ENCODE assay signal across 8 mouse cellular contexts in genomic region chr7:105736264-105736901, GRCm38 (mm10). TPM values are rescaled to one million over a fixed set of nuclear protein-coding genes. Genes with fewer than 3 reads are reported as not detected.
A peak's percentile ranks its signal among the peaks of the same experiment; 100 is the strongest.
DNase-seq lines count a peak whose midpoint lies in the region; ATAC-seq and TF ChIP-seq lines count a peak whose summit lies in the region.

Ilk (plus strand) TSS chr7:105736592.

- WGBS in forebrain, embryonic 14.5 days = under 1% methylated on average over 53 of the region's 62 CpGs
- WGBS in lung, adult 2 months = under 1% methylated on average over 61 of the region's 62 CpGs

- no peaks in the 10 kb centered on the region for H3K4me1 ChIP-seq in ES-Bruce4 (ENCODE audit: control insufficient read depth, insufficient read depth, low read length)
- peaks cover 3% of the 10 kb centered on the region; the same call in 1 of the 2 replicates for H3K4me1 ChIP-seq in forebrain, embryonic 14.5 days (ENCODE audit: control insufficient read depth, insufficient read depth, low read length)
- H3K4me1 ChIP-seq in lung, adult 2 months (ENCODE audit: control insufficient read depth, insufficient read depth, low read length) = peaks cover 14% of the 10 kb centered on the region

- no peak within 1 kb of the TSS for H3K27ac ChIP-seq in ES-Bruce4 (ENCODE audit: insufficient read depth, low read length)
- peak within 1 kb of the TSS; percentile 66; the same call in 1 of the 2 replicates for H3K27ac ChIP-seq in forebrain, embryonic 14.5 days (ENCODE audit: low read depth, low read length)

- peaks cover 38% of the 10 kb centered on the region for H3K36me3 ChIP-seq in ES-Bruce4 (ENCODE audit: control insufficient read depth, insufficient read depth, low read length, poor library complexity, severe bottlenecking)
- peaks cover 43% of the 10 kb centered on the region for H3K36me3 ChIP-seq in forebrain, embryonic 14.5 days (ENCODE audit: control insufficient read depth, insufficient read depth, low read length)

- peak within 1 kb of the TSS; percentile 94 for H3K4me3 ChIP-seq in ES-Bruce4 (ENCODE audit: low read depth, low read length)
- H3K4me3 ChIP-seq in forebrain, embryonic 14.5 days (ENCODE audit: low read depth, low read length) = peak within 1 kb of the TSS; percentile 87
- H3K4me3 ChIP-seq in lung, adult 2 months (replicated peaks; ENCODE audit: extremely low read depth, low read depth, low read length) = peak within 1 kb of the TSS; percentile 100

- peak; percentile 97 for ATAC-seq in cerebellum, adult (ENCODE audit: insufficient number of reproducible peaks, low FRiP score, low TSS enrichment)
- ATAC-seq in forebrain, embryonic 14.5 days = peak; percentile 97
- ATAC-seq in neutrophil, adult 5-6 weeks (ENCODE audit: extremely low read depth, insufficient number of reproducible peaks, low FRiP score, poor library complexity, severe bottlenecking) = peak; percentile 97

- DNase-seq in forebrain, embryonic 14.5 days (ENCODE audit: low spot score) = peak; percentile 92
- DNase-seq in heart, postnatal 14 days = peak; percentile 94
- DNase-seq in layer of hippocampus, adult 18-20 months (ENCODE audit: low spot score in 2 of 2) = peak; percentile 89 to 96
- DNase-seq in lung, adult 2 months = peak; percentile 89
- peak; percentile 82 to 84 for DNase-seq in thymus, adult 18-20 months

- H3K9me3 ChIP-seq in ES-Bruce4 (replicated peaks; ENCODE audit: control insufficient read depth, insufficient read depth, low read length, poor library complexity, severe bottlenecking) = no peaks in the 10 kb centered on the region
- H3K9me3 ChIP-seq in forebrain, embryonic 14.5 days (replicated peaks; ENCODE audit: control insufficient read depth, low read length) = no peaks in the 10 kb centered on the region

- no peaks in the 10 kb centered on the region for H3K27me3 ChIP-seq in ES-Bruce4 (ENCODE audit: control insufficient read depth, insufficient read depth, low read length, poor library complexity, severe bottlenecking)
- no peaks in the 10 kb centered on the region for H3K27me3 ChIP-seq in forebrain, embryonic 14.5 days (replicated peaks; ENCODE audit: control insufficient read depth, insufficient read depth, low read length)

- no peak for TF ChIP-seq CTCF in ES-Bruce4 (IDR thresholded peaks at IDR 0.05; ENCODE audit: low read depth, low read length)
- TF ChIP-seq CTCF in lung, adult 2 months (IDR thresholded peaks at IDR 0.05; ENCODE audit: insufficient read depth, low read length) = no peak

- intact Hi-C loops in heart, postnatal 14 days (cut with DNase I) = loop anchor here (5.0 to 10.0 kb wide), 2 partner anchors 94 to 182 kb away; partner anchors contain the start of genes Arfip2, Gm45799, Smpd1 and Timm10b

- peak; percentile 13 for TF ChIP-seq POLR2A in ES-Bruce4 (IDR thresholded peaks at IDR 0.05; ENCODE audit: insufficient read depth, low read length)
- peak; percentile 83; the same call in 1 of the 2 replicates for TF ChIP-seq POLR2A in lung, adult 2 months (IDR thresholded peaks at IDR 0.05; ENCODE audit: borderline replicate concordance, extremely low read depth, low read depth, low read length)

- peak within 1 kb of the TSS; percentile 76 for H3K4me2 ChIP-seq in forebrain, embryonic 14.5 days (ENCODE audit: low read length)

- peak within 1 kb of the TSS; percentile 95 for H3K9ac ChIP-seq in ES-Bruce4 (ENCODE audit: low read depth, poor library complexity, severe bottlenecking)
- peak within 1 kb of the TSS; percentile 90 for H3K9ac ChIP-seq in forebrain, embryonic 14.5 days (ENCODE audit: low read length)

- TF ChIP-seq EP300 in ES-Bruce4 (IDR thresholded peaks at IDR 0.05; ENCODE audit: insufficient read depth, low read depth, low read length) = peak; percentile 51; the same call in 1 of the 2 replicates

RNA-seq across cellular contexts. Expression of gene Ilk, which starts in this region (rescaled TPM):
- 90.9 and 107 TPM in 2 replicates for polyA plus RNA-seq in ES-Bruce4 (2011; ENCODE audit: insufficient read depth, insufficient read length, low read depth, missing spikeins)
- 207 and 214 TPM in 2 replicates for polyA plus RNA-seq in forebrain, embryonic 14.5 days (2014; fragmentation: Nextera tagmentation; extraction: Ambion mirVana)
- 100 to 1,000 TPM; 115 to 123 TPM for total RNA-seq in heart, postnatal 14 days (2021)
- 10 to 100 TPM; 73.0 to 77.8 TPM for total RNA-seq in layer of hippocampus, adult 18-20 months (2021)
- polyA plus RNA-seq in lung, adult 2 months (2012; rRNA removed) = 159 and 195 TPM in 2 replicates
- 125 and 168 TPM in 2 replicates for total RNA-seq in neutrophil, adult 5-6 weeks (2017)
